Mouse (Mus musculus): Measurements from ENCODE around the gene Prpf19. TPM values are rescaled to one million over a fixed set of nuclear protein-coding genes. Genes with fewer than 3 reads are reported as not detected.

Gene Prpf19
- polyA plus RNA-seq, 1 experiment from 2014 or later, result 38.9 TPM

DNA sequence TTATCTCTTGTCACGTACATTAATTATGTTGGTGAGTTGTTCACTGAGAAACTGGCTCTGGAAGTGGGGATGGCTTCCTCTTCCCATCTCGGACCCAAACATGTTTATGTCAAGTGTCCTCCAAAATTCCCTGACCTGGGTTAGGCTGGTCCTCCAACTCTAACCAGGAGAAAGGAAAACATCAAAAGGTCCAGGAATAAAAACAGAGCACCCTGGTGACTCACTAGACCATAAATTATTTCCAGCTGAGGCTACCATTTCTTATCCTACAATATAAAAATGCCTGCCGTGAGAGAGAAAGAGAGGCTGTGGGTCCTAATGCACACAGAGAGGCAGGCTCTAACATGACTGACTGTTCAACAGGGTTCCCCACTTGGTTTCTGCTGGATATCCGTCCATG, 29.2 kb downstream of the Prpf19 start:
- no peak overlapping the region for H3K4me2 ChIP-seq (ENCODE audit: low read length)
- no peaks in the 10 kb centered on the region for H3K9me3 ChIP-seq (replicated peaks; ENCODE audit: control insufficient read depth, low read length, poor library complexity, severe bottlenecking)
- no peaks in the 10 kb centered on the region for H3K27me3 ChIP-seq (ENCODE audit: control insufficient read depth, insufficient read depth, low read depth, low read length)
- H3K27ac ChIP-seq (ENCODE audit: low read length), result no peak overlapping the region
- H3K4me1 ChIP-seq (ENCODE audit: control insufficient read depth, insufficient read depth, low read length), result no peaks in the 10 kb centered on the region
- H3K36me3 ChIP-seq (ENCODE audit: control insufficient read depth, insufficient read depth, low read length), result no peaks in the 10 kb centered on the region
- no peak overlapping the region for H3K9ac ChIP-seq (ENCODE audit: low read depth, low read length)
- no peak overlapping the region for H3K4me3 ChIP-seq (ENCODE audit: low read depth, low read length)
- no peak for ATAC-seq
- 66% methylated on average over 4 of the region's 4 CpGs for WGBS

DNA sequence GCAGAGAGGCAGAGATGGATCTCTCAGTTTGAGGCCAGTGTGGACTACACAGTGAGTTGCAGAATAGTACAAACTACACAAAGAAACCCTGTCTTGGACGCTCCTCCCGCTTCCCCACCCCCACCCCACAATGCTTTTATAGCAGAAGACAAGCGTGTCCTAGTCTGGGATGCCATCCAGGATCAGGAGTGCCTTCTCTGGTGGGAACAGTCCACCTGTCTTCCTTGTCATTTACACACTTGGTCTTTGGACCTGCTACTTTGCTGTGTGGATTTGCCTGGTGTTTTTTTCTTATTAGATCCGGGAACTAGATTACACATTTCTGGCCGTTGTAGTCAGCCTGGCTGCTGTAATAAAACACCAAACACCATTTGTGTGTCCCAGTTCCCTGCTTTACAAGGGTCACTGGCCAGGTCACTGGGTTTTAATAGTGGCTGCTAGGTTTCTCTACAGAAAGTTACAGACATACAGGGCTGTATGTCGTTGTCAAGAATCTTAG, 31.1 kb downstream of the Prpf19 start:
- Histone ChIP-seq H3K36me3 (ENCODE audit: control insufficient read depth, insufficient read depth, low read length) (no peaks in the 10 kb centered on the region), H3K4me1 (ENCODE audit: control insufficient read depth, insufficient read depth, low read length) (no peaks in the 10 kb centered on the region), H3K9ac (ENCODE audit: low read depth, low read length) (no peak overlapping the region), H3K27me3 (ENCODE audit: control insufficient read depth, insufficient read depth, low read depth, low read length) (no peaks in the 10 kb centered on the region), H3K27ac (ENCODE audit: low read length) (no peak overlapping the region), H3K4me2 (ENCODE audit: low read length) (no peak overlapping the region), H3K4me3 (ENCODE audit: low read depth, low read length) (no peak overlapping the region), H3K9me3 (replicated peaks; ENCODE audit: control insufficient read depth, low read length, poor library complexity, severe bottlenecking) (no peaks in the 10 kb centered on the region)
- WGBS, result 21% methylated on average over 6 of the region's 6 CpGs
- ATAC-seq, result no peak

DNA sequence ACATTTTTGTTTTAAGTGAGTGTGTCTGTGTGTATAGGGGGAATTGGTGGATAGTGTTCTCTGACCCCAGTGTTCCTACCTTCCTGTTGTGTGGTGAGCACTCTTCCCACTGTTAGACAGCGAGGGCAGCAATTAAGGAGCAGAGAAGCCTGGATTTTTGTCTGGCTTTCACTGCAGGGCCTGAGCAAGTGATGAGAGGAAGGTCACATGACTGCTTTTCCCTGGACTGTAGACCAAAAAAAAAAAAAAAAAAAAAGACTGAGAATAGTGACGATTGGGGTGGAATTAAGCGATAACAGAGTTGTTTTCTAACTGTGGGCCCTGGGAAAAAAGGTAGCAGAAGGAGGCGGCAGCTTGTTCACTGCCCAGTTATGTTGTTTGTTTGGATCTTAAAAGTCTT, 31.6 kb downstream of the Prpf19 start:
- H3K27me3 ChIP-seq (ENCODE audit: control insufficient read depth, insufficient read depth, low read depth, low read length), result no peaks in the 10 kb centered on the region
- H3K27ac ChIP-seq (ENCODE audit: low read length), result no peak overlapping the region
- H3K9me3 ChIP-seq (replicated peaks; ENCODE audit: control insufficient read depth, low read length, poor library complexity, severe bottlenecking), result no peaks in the 10 kb centered on the region
- H3K4me3 ChIP-seq (ENCODE audit: low read depth, low read length), result no peak overlapping the region
- no peaks in the 10 kb centered on the region for H3K36me3 ChIP-seq (ENCODE audit: control insufficient read depth, insufficient read depth, low read length)
- WGBS, result 39% methylated on average over 4 of the region's 4 CpGs
- H3K9ac ChIP-seq (ENCODE audit: low read depth, low read length), result no peak overlapping the region
- no peak for ATAC-seq
- no peaks in the 10 kb centered on the region for H3K4me1 ChIP-seq (ENCODE audit: control insufficient read depth, insufficient read depth, low read length)
- H3K4me2 ChIP-seq (ENCODE audit: low read length), result no peak overlapping the region

DNA sequence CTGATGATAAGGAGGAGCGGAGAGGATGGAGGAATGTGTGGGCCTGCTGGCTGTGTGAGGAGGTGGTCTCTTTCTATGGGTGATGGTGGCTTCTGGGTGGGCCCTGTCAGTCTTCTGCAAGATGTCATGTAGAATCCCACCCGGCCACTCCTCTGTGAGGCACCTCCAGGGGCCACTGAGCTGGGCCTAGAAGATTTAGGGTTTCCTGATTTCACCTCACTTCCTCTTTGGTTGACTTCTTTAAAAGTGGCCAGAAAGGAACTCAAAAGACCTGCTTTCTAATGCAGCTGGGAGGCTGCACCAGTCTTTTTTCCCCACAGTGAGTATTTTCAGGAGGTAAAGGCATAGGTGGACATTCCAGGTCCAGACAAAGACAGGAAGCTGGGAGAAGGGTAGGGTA, 35.6 kb downstream of the Prpf19 start:
- H3K36me3 ChIP-seq (ENCODE audit: control insufficient read depth, insufficient read depth, low read length), result no peaks in the 10 kb centered on the region
- 80% methylated on average over 2 of the region's 2 CpGs for WGBS

DNA sequence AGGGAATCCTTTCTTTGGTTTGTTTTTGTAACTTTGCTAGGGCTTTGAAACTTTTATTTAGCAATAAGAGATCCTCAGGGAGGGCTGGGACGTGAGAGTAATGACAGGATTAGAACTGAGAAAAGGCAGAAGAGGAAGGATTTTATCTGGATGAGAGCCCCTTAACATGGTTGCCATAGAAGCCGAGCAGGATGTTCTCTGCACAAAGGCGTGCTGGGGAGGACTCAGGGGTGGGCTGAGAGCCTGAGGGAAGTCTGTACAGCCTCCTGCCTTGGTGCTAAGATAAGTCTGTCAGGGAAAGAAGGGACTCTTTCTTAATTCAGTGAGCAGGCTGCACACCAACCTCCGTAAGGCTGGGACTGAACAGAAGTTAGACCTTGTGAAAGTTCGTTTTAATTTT, 40.0 kb downstream of the Prpf19 start:
- H3K4me3 ChIP-seq (ENCODE audit: low read depth, low read length), result no peak overlapping the region
- peaks cover under 1% of the 10 kb centered on the region; the same call in 1 of the 2 replicates for H3K4me1 ChIP-seq (ENCODE audit: control insufficient read depth, insufficient read depth, low read length)
- H3K27me3 ChIP-seq (ENCODE audit: control insufficient read depth, insufficient read depth, low read depth, low read length), result no peaks in the 10 kb centered on the region
- no peaks in the 10 kb centered on the region for H3K9me3 ChIP-seq (replicated peaks; ENCODE audit: control insufficient read depth, low read length, poor library complexity, severe bottlenecking)
- WGBS, result 15% methylated on average over 5 of the region's 5 CpGs
- no peak overlapping the region for H3K9ac ChIP-seq (ENCODE audit: low read depth, low read length)
- no peak overlapping the region for H3K4me2 ChIP-seq (ENCODE audit: low read length)
- H3K36me3 ChIP-seq (ENCODE audit: control insufficient read depth, insufficient read depth, low read length), result no peaks in the 10 kb centered on the region
- no peak for ATAC-seq
- H3K27ac ChIP-seq (ENCODE audit: low read length), result no peak overlapping the region

More for the DNA sequence above, 35.6 kb downstream of the Prpf19 start:
- ATAC-seq, result no peak
- no peak overlapping the region for H3K4me2 ChIP-seq (ENCODE audit: low read length)
- no peaks in the 10 kb centered on the region for H3K4me1 ChIP-seq (ENCODE audit: control insufficient read depth, insufficient read depth, low read length)
- no peak overlapping the region for H3K4me3 ChIP-seq (ENCODE audit: low read depth, low read length)
- H3K9me3 ChIP-seq (replicated peaks; ENCODE audit: control insufficient read depth, low read length, poor library complexity, severe bottlenecking), result no peaks in the 10 kb centered on the region
- H3K27ac ChIP-seq (ENCODE audit: low read length), result no peak overlapping the region
- no peak overlapping the region for H3K9ac ChIP-seq (ENCODE audit: low read depth, low read length)
- no peaks in the 10 kb centered on the region for H3K27me3 ChIP-seq (ENCODE audit: control insufficient read depth, insufficient read depth, low read depth, low read length)

DNA sequence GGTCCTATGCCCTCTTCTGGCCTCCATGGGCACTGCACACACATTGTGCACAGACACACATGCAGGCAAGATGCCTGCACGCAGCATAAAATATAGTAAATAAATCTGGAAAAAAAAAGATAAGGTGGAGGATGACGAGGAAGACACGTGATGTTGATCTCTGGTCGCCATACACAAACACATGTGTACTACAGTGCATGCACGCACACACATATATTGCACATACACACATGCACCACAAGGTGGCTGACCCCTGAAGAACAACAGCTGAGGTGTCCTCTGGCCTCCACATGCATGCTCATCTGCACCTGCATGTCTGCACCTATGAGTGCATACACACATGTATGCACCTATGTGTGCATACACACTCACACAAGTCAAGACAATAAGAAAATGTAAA, 41.0 kb downstream of the Prpf19 start:
- H3K4me1 ChIP-seq (ENCODE audit: control insufficient read depth, insufficient read depth, low read length), result peaks cover 11% of the 10 kb centered on the region
- no peaks in the 10 kb centered on the region for H3K36me3 ChIP-seq (ENCODE audit: control insufficient read depth, insufficient read depth, low read length)
- H3K27ac ChIP-seq (ENCODE audit: low read length), result no peak overlapping the region
- H3K9me3 ChIP-seq (replicated peaks; ENCODE audit: control insufficient read depth, low read length, poor library complexity, severe bottlenecking), result no peaks in the 10 kb centered on the region
- no peak overlapping the region for H3K9ac ChIP-seq (ENCODE audit: low read depth, low read length)
- no peaks in the 10 kb centered on the region for H3K27me3 ChIP-seq (ENCODE audit: control insufficient read depth, insufficient read depth, low read depth, low read length)
- H3K4me3 ChIP-seq (ENCODE audit: low read depth, low read length), result no peak overlapping the region
- ATAC-seq, result no peak
- 91% methylated on average over 5 of the region's 5 CpGs for WGBS
- no peak overlapping the region for H3K4me2 ChIP-seq (ENCODE audit: low read length)

DNA sequence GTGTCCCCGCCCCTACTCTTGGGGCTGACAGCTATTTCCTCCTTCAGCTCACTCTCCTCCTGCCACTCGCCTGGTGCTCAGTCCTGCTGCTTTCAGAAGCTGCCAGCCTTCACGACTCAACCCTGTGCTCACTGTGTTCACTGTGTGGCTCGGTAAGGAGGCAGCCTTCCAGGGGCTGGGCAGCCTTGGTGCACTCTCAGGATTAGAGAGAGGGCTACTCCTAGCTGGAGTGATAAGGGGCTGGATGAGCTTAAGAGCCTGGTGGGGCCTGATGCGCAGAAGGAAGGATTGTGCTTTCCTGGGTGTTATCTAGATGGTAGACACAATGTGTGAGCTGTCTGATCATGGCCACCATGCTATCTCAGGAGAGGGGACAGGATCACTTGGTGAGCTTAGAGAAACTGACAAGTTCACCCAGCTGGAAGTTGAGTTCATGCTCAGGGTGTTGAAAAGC, 42.1 kb downstream of the Prpf19 start, which contains the start of gene Ptgdr2:
Gene Ptgdr2, plus strand, starts transcription at position 51 of the 454 bp plus-strand sequence.
- 49% methylated on average over 5 of the region's 5 CpGs for WGBS
- ATAC-seq, result no peak
- Histone ChIP-seq H3K4me2 (ENCODE audit: low read length) (no peak within 1 kb of the TSS), H3K36me3 (ENCODE audit: control insufficient read depth, insufficient read depth, low read length) (peaks cover under 1% of the 10 kb centered on the region), H3K4me1 (ENCODE audit: control insufficient read depth, insufficient read depth, low read length) (peaks cover 13% of the 10 kb centered on the region), H3K4me3 (ENCODE audit: low read depth, low read length) (no peak within 1 kb of the TSS), H3K27ac (ENCODE audit: low read length) (no peak within 1 kb of the TSS), H3K9me3 (replicated peaks; ENCODE audit: control insufficient read depth, low read length, poor library complexity, severe bottlenecking) (no peaks in the 10 kb centered on the region), H3K9ac (ENCODE audit: low read depth, low read length) (no peak within 1 kb of the TSS), H3K27me3 (ENCODE audit: control insufficient read depth, insufficient read depth, low read depth, low read length) (no peaks in the 10 kb centered on the region)

DNA sequence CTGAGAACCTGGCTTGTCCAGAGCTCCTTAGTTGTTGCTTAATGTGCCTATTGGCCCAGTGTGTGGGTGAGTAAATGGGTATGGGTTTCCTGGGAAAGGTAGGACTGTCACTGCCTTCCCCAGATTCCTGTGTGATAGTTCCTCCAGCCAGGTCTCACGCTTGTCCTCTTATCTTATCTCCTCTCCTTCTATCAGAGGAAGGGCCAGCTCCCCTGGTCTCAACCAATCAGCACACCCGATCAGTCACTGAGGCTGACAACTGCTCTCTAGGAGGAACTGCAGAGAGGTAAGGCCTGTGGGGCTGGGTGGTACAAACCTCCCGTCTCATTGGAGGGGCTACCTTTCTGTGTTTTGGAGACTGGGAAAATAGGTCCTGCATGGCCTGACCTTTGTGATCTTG, 43.7 kb downstream of the Prpf19 start:
- H3K9ac ChIP-seq (ENCODE audit: low read depth, low read length), result no peak overlapping the region
- WGBS, result 75% methylated on average over 3 of the region's 3 CpGs
- H3K27me3 ChIP-seq (ENCODE audit: control insufficient read depth, insufficient read depth, low read depth, low read length), result no peaks in the 10 kb centered on the region
- H3K4me3 ChIP-seq (ENCODE audit: low read depth, low read length), result no peak overlapping the region
- peaks cover 13% of the 10 kb centered on the region for H3K4me1 ChIP-seq (ENCODE audit: control insufficient read depth, insufficient read depth, low read length)
- H3K9me3 ChIP-seq (replicated peaks; ENCODE audit: control insufficient read depth, low read length, poor library complexity, severe bottlenecking), result no peaks in the 10 kb centered on the region
- H3K36me3 ChIP-seq (ENCODE audit: control insufficient read depth, insufficient read depth, low read length), result peaks cover 14% of the 10 kb centered on the region
- H3K4me2 ChIP-seq (ENCODE audit: low read length), result no peak overlapping the region
- no peak overlapping the region for H3K27ac ChIP-seq (ENCODE audit: low read length)
- ATAC-seq, result no peak

DNA sequence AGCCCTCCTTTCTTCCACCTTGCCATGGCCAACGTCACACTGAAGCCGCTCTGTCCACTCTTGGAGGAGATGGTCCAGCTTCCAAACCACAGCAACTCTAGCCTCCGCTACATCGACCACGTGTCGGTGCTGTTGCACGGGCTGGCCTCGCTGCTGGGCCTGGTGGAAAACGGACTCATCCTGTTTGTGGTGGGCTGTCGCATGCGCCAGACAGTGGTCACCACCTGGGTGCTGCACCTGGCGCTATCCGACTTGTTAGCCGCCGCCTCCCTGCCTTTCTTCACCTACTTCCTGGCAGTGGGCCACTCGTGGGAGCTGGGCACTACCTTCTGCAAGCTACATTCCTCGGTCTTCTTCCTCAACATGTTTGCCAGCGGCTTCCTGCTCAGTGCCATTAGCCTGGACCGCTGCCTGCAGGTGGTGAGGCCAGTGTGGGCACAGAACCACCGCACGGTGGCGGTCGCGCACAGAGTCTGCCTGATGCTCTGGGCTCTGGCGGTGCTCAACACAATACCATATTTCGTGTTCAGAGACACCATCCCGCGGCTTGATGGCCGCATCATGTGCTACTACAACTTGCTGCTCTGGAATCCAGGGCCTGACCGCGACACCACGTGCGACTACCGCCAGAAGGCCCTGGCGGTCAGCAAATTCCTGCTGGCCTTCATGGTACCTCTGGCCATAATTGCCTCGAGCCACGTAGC, 45.2 kb downstream of the Prpf19 start:
- ATAC-seq, result peak; percentile 94
- Histone ChIP-seq H3K4me2 (ENCODE audit: low read length) (peak overlapping the region; percentile 85), H3K36me3 (ENCODE audit: control insufficient read depth, insufficient read depth, low read length) (peaks cover 24% of the 10 kb centered on the region), H3K9ac (ENCODE audit: low read depth, low read length) (peak overlapping the region; percentile 63), H3K4me3 (ENCODE audit: low read depth, low read length) (peak overlapping the region; percentile 31), H3K27ac (ENCODE audit: low read length) (peak overlapping the region; percentile 77), H3K9me3 (replicated peaks; ENCODE audit: control insufficient read depth, low read length, poor library complexity, severe bottlenecking) (no peaks in the 10 kb centered on the region), H3K4me1 (ENCODE audit: control insufficient read depth, insufficient read depth, low read length) (peaks cover 13% of the 10 kb centered on the region), H3K27me3 (ENCODE audit: control insufficient read depth, insufficient read depth, low read depth, low read length) (no peaks in the 10 kb centered on the region)
- WGBS, result 15% methylated on average over 37 of the region's 37 CpGs
